Mouse (Mus musculus) frontal cortex, postnatal 36 days (tissue): ENCODE data around the gene Uvrag.

Experiments used
- DNase-seq, 2 experiments: peaks; one replicate each; pipeline ENCODE4 v3.0.0; 2022; ENCODE audit warnings: low spot score in 2 of 2

The Uvrag gene

DNA sequence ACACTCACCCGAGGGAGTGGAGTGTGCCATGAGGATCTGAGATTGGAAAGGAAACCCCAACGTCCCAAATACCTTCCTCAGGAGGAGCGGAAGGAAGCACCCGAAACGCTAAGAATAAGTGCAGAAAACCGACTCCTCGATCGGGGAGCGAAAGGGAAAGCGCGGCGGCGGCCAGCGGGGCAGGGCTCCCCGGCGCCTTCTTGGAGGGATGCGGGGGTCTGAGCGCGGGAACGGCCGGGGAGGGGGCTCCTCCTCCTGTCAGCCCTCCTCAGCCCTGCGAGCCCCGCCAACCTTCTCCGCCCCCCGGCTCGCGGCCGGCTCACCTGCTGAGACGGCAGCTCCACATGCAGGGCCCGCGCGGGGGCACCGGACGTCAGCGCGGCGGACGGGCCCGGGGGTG, 430 bp downstream of the Uvrag start:
- DNase-seq, result peak in 1 of 2 experiments; percentile 30

GRCm38 (mm10) chr7:99139841-99140491, 975 bp downstream of the Uvrag start:
- peak in 1 of 2 experiments; percentile 26 for DNase-seq

DNA sequence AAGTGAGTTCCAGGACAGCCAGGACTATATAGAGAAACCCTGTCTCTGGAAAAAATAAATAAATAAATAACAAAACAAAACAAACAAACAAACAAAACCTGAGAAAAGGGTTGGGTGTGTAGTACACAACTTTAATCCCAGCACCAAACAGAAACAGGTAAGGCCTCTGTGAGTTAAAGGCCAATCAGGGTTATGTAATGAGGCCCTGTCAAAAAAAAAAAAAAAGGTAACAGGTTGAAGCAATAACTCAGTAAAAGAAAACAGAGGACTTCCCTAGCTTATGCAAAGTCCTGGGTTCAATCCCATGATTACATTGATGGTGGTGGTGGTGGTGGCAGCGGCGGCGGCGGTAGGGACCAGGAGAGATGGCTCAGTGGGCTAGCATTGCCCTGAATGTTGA, 3.4 kb downstream of the Uvrag start:
- no peak for DNase-seq

- DNase-seq, result no peak
Observed at GRCm38 (mm10) chr7:99136789-99137188, 4.2 kb downstream of the Uvrag start.

DNA sequence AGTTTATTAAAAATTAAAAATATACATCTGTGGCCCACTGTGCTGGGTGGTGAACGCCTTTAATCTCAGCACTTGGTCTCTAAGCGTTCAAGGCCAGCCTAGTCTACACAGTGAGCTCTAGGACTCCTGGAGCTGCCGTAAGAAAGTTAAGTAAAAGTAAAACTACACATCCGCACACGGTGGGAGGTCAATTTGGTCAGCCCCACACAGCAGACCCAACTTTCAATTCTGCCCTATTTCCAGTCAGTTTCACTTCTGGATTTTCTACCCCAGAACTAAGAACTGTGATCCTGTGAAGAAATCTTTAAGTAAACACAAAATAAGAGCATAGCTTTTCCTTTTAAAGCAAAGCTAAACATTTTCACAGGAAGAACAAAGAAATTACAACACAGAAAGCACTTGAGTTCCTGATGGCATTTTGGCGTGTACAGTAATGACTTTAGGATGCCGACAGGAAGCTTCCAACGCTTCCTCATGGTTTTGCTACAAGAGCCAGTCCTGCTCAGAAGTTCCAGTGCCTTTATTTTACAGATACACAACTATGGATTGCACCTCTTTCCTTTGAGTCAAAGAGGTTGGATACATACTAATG, 7.0 kb downstream of the Uvrag start:
- no peak for DNase-seq

DNA sequence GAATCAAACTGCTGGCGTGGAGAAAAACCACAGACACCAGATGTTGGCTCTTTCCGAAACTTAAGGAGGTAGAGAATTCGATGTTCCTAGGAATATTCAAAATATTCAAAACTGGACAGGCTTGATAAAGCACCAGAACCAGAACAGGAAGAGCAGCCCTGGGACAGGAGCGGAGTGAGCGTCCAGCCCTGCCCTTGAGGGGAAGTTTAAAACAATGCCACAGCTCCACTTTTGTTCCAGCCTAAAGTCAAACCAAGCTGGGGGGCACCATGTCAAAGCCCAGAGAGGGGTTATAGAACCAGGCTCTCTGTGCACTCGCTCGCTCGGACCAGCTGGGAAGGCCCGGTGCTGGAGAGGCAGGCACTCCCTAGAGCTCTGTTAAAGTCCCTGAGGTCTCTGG, 8.3 kb downstream of the Uvrag start:
- DNase-seq, result no peak

DNA sequence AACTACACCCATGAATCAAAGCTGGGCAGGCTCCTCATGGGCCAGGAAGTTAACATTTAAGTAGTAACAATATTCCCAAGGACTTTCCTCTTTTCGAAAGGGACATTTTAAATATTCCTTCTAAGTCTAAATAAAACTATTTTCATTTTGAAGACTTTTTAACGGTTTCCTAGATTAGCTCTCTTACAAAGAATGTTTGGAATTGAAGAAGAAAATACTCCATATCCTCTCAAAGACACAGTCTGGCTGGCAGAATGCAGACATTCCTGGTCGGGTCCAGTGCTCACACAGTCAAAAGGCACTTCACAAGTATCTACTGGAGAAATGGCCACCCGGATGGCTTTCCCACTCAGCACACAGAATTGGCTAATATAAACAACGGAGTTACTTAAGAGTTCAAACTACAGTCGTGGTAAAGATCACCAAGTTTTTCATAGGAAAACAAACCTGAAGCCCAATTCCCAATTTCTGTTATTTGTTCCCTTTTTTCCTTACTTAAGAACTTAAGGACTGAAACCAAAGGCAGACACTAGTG, 9.1 kb downstream of the Uvrag start:
- DNase-seq, result no peak

DNA sequence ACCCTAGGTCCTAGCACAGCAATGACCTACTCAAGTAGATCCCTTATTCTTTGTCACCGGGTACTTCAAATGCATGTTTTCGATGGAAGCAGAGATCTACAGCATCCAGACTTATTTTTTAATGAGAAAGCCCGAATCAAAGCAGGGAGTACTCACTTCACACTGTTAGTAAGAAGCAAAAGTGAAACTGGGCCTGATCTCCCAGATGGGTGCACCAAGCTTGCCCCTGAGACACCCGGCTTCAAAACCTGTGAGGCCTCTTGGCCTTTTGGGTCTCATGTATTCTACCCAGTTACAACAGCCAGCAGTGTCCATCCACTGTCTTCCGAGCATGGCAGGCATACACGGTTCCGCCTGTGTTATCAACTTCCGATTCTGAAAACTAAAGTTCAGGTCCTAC, 12.0 kb downstream of the Uvrag start:
- no peak for DNase-seq

GRCm38 (mm10) chr7:99128020-99128950, 12.7 kb downstream of the Uvrag start:
- no peak for DNase-seq

- no peak for DNase-seq
Observed at GRCm38 (mm10) chr7:99126057-99126456, 14.9 kb downstream of the Uvrag start.

GRCm38 (mm10) chr7:99122651-99123050, 18.3 kb downstream of the Uvrag start:
- DNase-seq, result no peak

GRCm38 (mm10) chr7:99120865-99121521, 19.9 kb downstream of the Uvrag start:
- no peak for DNase-seq

- no peak for DNase-seq
Observed at GRCm38 (mm10) chr7:99120082-99120481, 20.9 kb downstream of the Uvrag start.

DNA sequence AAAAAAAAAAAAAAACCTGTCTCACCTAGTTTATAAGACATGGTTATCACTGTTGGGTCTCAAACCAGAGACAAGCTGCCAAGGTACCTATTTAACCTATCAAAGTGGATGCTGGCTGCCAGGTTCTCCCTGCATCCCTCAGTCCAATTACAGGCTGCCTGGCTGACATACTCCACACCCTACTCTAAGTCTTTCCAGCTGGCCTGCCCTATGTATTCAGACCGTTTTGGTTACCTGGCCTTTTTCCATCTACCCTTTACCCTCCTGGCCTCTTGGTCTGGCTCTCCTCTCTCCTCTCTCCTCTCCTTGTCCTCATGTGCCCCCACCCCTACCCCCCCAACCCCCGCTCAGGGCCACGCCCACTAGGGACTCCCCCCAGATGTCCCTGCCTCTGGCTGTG, 24.2 kb downstream of the Uvrag start:
- DNase-seq, result no peak

DNA sequence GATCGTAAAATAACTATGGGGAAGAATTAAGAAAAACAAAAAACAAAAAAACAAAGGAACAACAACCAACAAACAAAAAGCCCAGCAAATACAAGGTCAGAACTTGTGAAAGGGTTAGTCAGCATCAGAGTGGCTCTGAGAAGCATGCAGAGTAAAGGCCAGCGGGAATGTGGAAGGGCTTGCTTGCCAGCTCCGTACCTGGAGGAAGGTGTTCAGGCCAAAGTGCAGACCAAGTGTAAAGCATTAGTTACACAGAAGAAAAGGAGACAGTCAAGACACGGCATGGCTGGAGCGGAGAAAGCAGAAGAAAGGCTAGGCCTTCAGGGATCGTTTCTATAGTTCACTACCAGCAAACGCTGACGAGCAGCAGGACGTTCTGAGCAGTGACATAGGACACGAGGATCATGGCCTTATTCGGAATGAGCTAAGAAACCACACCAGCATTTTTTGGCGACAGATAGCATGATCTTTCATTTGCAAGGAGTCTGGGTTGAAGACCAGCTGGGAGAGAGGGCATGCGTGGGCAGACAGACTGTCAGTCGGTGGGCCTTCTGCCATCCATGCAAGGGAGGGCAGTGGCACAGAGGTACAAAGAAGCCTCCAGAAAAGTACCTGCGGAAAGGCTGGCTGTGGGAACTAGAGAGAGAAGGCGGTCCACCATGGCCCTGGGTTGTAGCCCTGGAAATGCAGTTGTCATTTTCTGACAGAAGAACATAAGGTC, 26.8 kb downstream of the Uvrag start:
- DNase-seq, result no peak

DNA sequence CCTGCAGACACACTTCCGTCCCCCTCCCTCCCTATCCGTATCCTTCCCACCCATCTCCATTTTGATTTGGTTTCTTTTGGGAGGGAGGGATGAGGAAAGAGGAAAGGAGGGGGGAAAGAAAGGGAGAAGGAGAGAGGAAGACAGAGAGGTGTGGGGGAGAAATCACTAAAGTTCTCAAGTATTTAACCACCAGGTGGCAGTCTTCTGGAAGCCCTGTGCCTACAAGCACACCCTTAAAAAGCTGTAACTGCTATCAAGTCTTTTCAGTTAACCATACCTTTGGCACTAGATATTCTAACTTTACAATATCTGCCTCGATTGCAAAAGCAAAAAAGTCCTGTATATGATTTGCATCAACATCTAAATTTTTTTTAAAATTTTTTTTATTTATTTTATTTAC, 33.4 kb downstream of the Uvrag start:
- peak in 1 of 2 experiments; percentile 15 for DNase-seq

- no peak for DNase-seq
Observed at GRCm38 (mm10) chr7:99106714-99107270, 34.1 kb downstream of the Uvrag start.

- DNase-seq, result no peak
Observed at GRCm38 (mm10) chr7:99101767-99102593, 39.0 kb downstream of the Uvrag start.

- no peak for DNase-seq
Observed at GRCm38 (mm10) chr7:99101076-99101475, 39.9 kb downstream of the Uvrag start.

DNA sequence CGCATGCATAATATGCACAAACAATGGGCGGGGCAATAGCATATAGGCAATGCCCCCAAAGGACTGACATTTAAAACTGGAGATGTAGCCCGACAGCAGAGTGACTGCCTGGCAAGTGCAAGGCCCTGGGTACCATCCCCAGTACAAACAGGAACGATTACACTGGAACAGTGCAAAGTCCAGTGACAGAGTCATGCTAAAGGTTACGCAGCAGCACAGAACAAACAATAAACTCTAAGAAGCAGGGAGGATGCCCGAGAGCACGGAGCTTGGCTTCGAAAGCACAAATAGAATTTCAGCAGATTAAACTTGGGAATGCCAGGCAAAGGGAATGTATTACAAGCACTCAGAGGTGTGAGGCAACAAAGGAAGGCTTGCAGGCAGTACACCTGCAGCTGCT, 40.4 kb downstream of the Uvrag start:
- DNase-seq, result no peak
